Mouse (Mus musculus): ENCODE results near the gene Olfr1348. TPM values are rescaled to one million over a fixed set of nuclear protein-coding genes. Genes with fewer than 3 reads are reported as not detected.
"Not testable (repeated sequence)": the region's sequence is repeated elsewhere in the genome, so short reads cannot be mapped to it uniquely, and the experiment has no call there.

The Olfr1348 gene
- total RNA-seq (2018; cell fraction: chromatin; rRNA removed) = not detected
- total RNA-seq (2018; cell fraction: cytosol; rRNA removed) = not detected
- not detected for total RNA-seq (2018; cell fraction: nucleus; rRNA removed)
- polyA plus RNA-seq (2018) = not detected in 3 replicates

GRCm38 (mm10) chr7:6508648-6509047 is at the start of gene Olfr1348:
Gene Olfr1348, minus strand, starts transcription at chr7:6508748.
- H3K79me2 ChIP-seq (ENCODE audit: inconsistent target) = no peaks in the 10 kb centered on the region

GRCm38 (mm10) chr7:6526141-6526540 is 17.6 kb upstream of the Olfr1348 start:
- no peaks in the 10 kb centered on the region for H3K36me3 ChIP-seq (ENCODE audit: inconsistent target)
- WGBS (ENCODE audit: missing documents) = 71% methylated on average over 4 of the region's 5 CpGs
- no peak overlapping the region for H3K4me3 ChIP-seq (ENCODE audit: inconsistent target)
- no peak overlapping the region for H3K27ac ChIP-seq
- H3K79me2 ChIP-seq (ENCODE audit: inconsistent target) = no peaks in the 10 kb centered on the region

More at GRCm38 (mm10) chr7:6508648-6509047, at the start of gene Olfr1348:
- no peak within 1 kb of the TSS for H3K4me3 ChIP-seq (ENCODE audit: inconsistent target)
- no peaks in the 10 kb centered on the region for H3K36me3 ChIP-seq (ENCODE audit: inconsistent target)
- H3K27ac ChIP-seq = no peak within 1 kb of the TSS
- WGBS (ENCODE audit: missing documents) = 75% methylated on average over 1 of the region's 1 CpGs

- WGBS (ENCODE audit: missing documents) = 46% methylated on average over 3 of the region's 3 CpGs
- H3K27ac ChIP-seq = no peak overlapping the region
- no peak overlapping the region for H3K4me3 ChIP-seq (ENCODE audit: inconsistent target)
- H3K79me2 ChIP-seq (ENCODE audit: inconsistent target) = no peaks in the 10 kb centered on the region
- no peaks in the 10 kb centered on the region for H3K36me3 ChIP-seq (ENCODE audit: inconsistent target)
Observed at GRCm38 (mm10) chr7:6525001-6525400, 16.5 kb upstream of the Olfr1348 start.

GRCm38 (mm10) chr7:6522850-6523249 is 14.3 kb upstream of the Olfr1348 start, which contains the start of gene Olfr1349:
Gene Olfr1349, minus strand, starts transcription at chr7:6522950.
- Histone ChIP-seq H3K36me3 (ENCODE audit: inconsistent target) (no peaks in the 10 kb centered on the region), H3K27ac (no peak within 1 kb of the TSS), H3K4me3 (ENCODE audit: inconsistent target) (no peak within 1 kb of the TSS), H3K79me2 (ENCODE audit: inconsistent target) (no peaks in the 10 kb centered on the region)
- 88% methylated on average over 5 of the region's 5 CpGs for WGBS (ENCODE audit: missing documents)

- WGBS (ENCODE audit: missing documents) = 50% methylated on average over 1 of the region's 1 CpGs
- no peak overlapping the region for H3K27ac ChIP-seq
Observed at GRCm38 (mm10) chr7:6521666-6522065, 13.1 kb upstream of the Olfr1348 start.

GRCm38 (mm10) chr7:6499655-6500054 is 8.9 kb downstream of the Olfr1348 start, which contains the start of gene Olfr1347:
Gene Olfr1347, minus strand, starts transcription at chr7:6499755.
- Histone ChIP-seq H3K36me3 (ENCODE audit: inconsistent target) (no peaks in the 10 kb centered on the region), H3K4me3 (ENCODE audit: inconsistent target) (no peak within 1 kb of the TSS)
- WGBS (ENCODE audit: missing documents) = 64% methylated on average over 1 of the region's 1 CpGs

More at GRCm38 (mm10) chr7:6521666-6522065, 13.1 kb upstream of the Olfr1348 start:
- Histone ChIP-seq H3K79me2 (ENCODE audit: inconsistent target) (no peaks in the 10 kb centered on the region), H3K4me3 (ENCODE audit: inconsistent target) (no peak overlapping the region), H3K36me3 (ENCODE audit: inconsistent target) (no peaks in the 10 kb centered on the region)

GRCm38 (mm10) chr7:6486841-6487240 is 21.7 kb downstream of the Olfr1348 start, which contains the start of gene Olfr5:
Gene Olfr5, minus strand, starts transcription at chr7:6486941.
- H3K79me2 ChIP-seq (ENCODE audit: inconsistent target) = no peaks in the 10 kb centered on the region
- 17% methylated on average over 2 of the region's 2 CpGs for WGBS (ENCODE audit: missing documents)

More at GRCm38 (mm10) chr7:6499655-6500054, 8.9 kb downstream of the Olfr1348 start, which contains the start of gene Olfr1347:
- no peaks in the 10 kb centered on the region for H3K79me2 ChIP-seq (ENCODE audit: inconsistent target)
- no peak within 1 kb of the TSS for H3K27ac ChIP-seq

GRCm38 (mm10) chr7:6477633-6478032 is 30.9 kb downstream of the Olfr1348 start:
- not testable (repeated sequence) for H3K79me2 ChIP-seq (ENCODE audit: inconsistent target); H3K36me3 ChIP-seq (ENCODE audit: inconsistent target); H3K27ac ChIP-seq; H3K4me3 ChIP-seq (ENCODE audit: inconsistent target)
- no CpG with 5 or more reads among the region's 2 CpGs for WGBS (ENCODE audit: missing documents)

More at GRCm38 (mm10) chr7:6486841-6487240, 21.7 kb downstream of the Olfr1348 start, which contains the start of gene Olfr5:
- Histone ChIP-seq H3K27ac (no peak within 1 kb of the TSS), H3K4me3 (ENCODE audit: inconsistent target) (no peak within 1 kb of the TSS), H3K36me3 (ENCODE audit: inconsistent target) (no peaks in the 10 kb centered on the region)

- Histone ChIP-seq H3K36me3 (ENCODE audit: inconsistent target) (no peaks in the 10 kb centered on the region), H3K79me2 (ENCODE audit: inconsistent target) (no peaks in the 10 kb centered on the region), H3K4me3 (ENCODE audit: inconsistent target) (no peak within 1 kb of the TSS), H3K27ac (no peak within 1 kb of the TSS)
Observed at GRCm38 (mm10) chr7:6466951-6467350, 41.6 kb downstream of the Olfr1348 start, which contains the start of gene Olfr1346. Gene Olfr1346, plus strand, starts transcription at chr7:6467101.

- no peaks in the 10 kb centered on the region for H3K79me2 ChIP-seq (ENCODE audit: inconsistent target)
- 40% methylated on average over 3 of the region's 3 CpGs for WGBS (ENCODE audit: missing documents)
- H3K4me3 ChIP-seq (ENCODE audit: inconsistent target) = no peak overlapping the region
- H3K36me3 ChIP-seq (ENCODE audit: inconsistent target) = no peaks in the 10 kb centered on the region
- no peak overlapping the region for H3K27ac ChIP-seq
Observed at GRCm38 (mm10) chr7:6456399-6456798, 52.1 kb downstream of the Olfr1348 start.

GRCm38 (mm10) chr7:6455868-6456267 is 52.7 kb downstream of the Olfr1348 start, which contains the start of gene Olfr1336:
Gene Olfr1336, plus strand, starts transcription at chr7:6456168.
- no peaks in the 10 kb centered on the region for H3K79me2 ChIP-seq (ENCODE audit: inconsistent target)
- no peak within 1 kb of the TSS for H3K4me3 ChIP-seq (ENCODE audit: inconsistent target)
- no peak within 1 kb of the TSS for H3K27ac ChIP-seq
- H3K36me3 ChIP-seq (ENCODE audit: inconsistent target) = no peaks in the 10 kb centered on the region

Other genes starting within 250 kb of the Olfr1348 start
- gene Zfp667, start 222.2 kb downstream of the Olfr1348 start, polyA plus RNA-seq (2018) = 1.4 to 1.9 TPM (median 1.7 TPM) in 3 replicates
- gene Zfp583, start 177.5 kb downstream of the Olfr1348 start, polyA plus RNA-seq (2018) = 1.3 to 3.0 TPM (median 1.3 TPM) in 3 replicates
- 0.07 TPM in 1 of 3 replicates, not detected in the others for gene Gm3854, start 165.0 kb downstream of the Olfr1348 start, polyA plus RNA-seq (2018)
- gene Zfp78, start 145.5 kb downstream of the Olfr1348 start, polyA plus RNA-seq (2018) = 1.2 to 3.1 TPM (median 1.7 TPM) in 3 replicates
- gene Zfp28, start 125.5 kb downstream of the Olfr1348 start, polyA plus RNA-seq (2018) = 6.1 to 7.1 TPM (median 6.9 TPM) in 3 replicates
- gene Smim17, start 110.0 kb downstream of the Olfr1348 start, polyA plus RNA-seq (2018) = not detected in 3 replicates
- not detected in 3 replicates for gene Gm20715, start 98.5 kb downstream of the Olfr1348 start, polyA plus RNA-seq (2018)
- not detected in 3 replicates for gene Olfr1344, start 70.1 kb downstream of the Olfr1348 start, polyA plus RNA-seq (2018)
- not detected in 3 replicates for gene Olfr1336, start 52.6 kb downstream of the Olfr1348 start, polyA plus RNA-seq (2018)
- not detected in 3 replicates for gene Olfr1346, start 41.6 kb downstream of the Olfr1348 start, polyA plus RNA-seq (2018)
- not detected in 3 replicates for gene Olfr5, start 21.8 kb downstream of the Olfr1348 start, polyA plus RNA-seq (2018)
- gene Olfr1347, start 9.0 kb downstream of the Olfr1348 start, polyA plus RNA-seq (2018) = not detected in 3 replicates
- not detected in 3 replicates for gene Olfr1349, start 14.2 kb upstream of the Olfr1348 start, polyA plus RNA-seq (2018)
- not detected in 3 replicates for gene Olfr1350, start 56.1 kb upstream of the Olfr1348 start, polyA plus RNA-seq (2018)
- not detected in 3 replicates for gene Zim1, start 187.7 kb upstream of the Olfr1348 start, polyA plus RNA-seq (2018)
- not detected in 3 replicates for gene Peg3, start 221.7 kb upstream of the Olfr1348 start, polyA plus RNA-seq (2018)
- gene Usp29, start 221.8 kb upstream of the Olfr1348 start, polyA plus RNA-seq (2018) = not detected in 3 replicates